13 mouse cellular contexts compared by ENCODE assay signal in genomic region chr9:77758481-77758880, GRCm38 (mm10).
"Had no signal": no experiment of that assay in that cellular context is flagged by ENCODE, and none has a peak within 500 bp of the region (broad histone marks: within the 10 kb centered on the region; RNA-seq: fewer than 3 reads in every experiment).

No protein-coding gene starts in this region.

- H3K27me3 ChIP-seq: kidney, embryonic 15.5 days; lung, embryonic 15.5 days; midbrain, embryonic 12.5 days; neural tube, embryonic 13.5 days had no signal

- H3K4me2 ChIP-seq: kidney, embryonic 15.5 days; lung, embryonic 15.5 days; midbrain, embryonic 12.5 days; neural tube, embryonic 13.5 days had no signal

- H3K36me3 ChIP-seq: lung, embryonic 15.5 days had no signal

- H3K9ac ChIP-seq: kidney, embryonic 15.5 days; lung, embryonic 15.5 days; midbrain, embryonic 12.5 days; neural tube, embryonic 13.5 days had no signal

- DNase-seq: kidney, adult 2 months; kidney, postnatal 14 days; left cerebral cortex, postnatal 4 days; retina, postnatal 1 day; right cerebral cortex, postnatal 4 days; spleen, adult 18-20 months; thymus, adult 18-20 months; thymus, postnatal 14 days had no signal

- H3K4me3 ChIP-seq: kidney, embryonic 15.5 days; lung, embryonic 15.5 days; midbrain, embryonic 12.5 days; neural tube, embryonic 13.5 days had no signal

- ATAC-seq: midbrain, embryonic 16.5 days had no signal

- H3K27ac ChIP-seq: kidney, embryonic 15.5 days; lung, embryonic 15.5 days; midbrain, embryonic 12.5 days; neural tube, embryonic 13.5 days had no signal

- H3K9me3 ChIP-seq: kidney, embryonic 15.5 days; lung, embryonic 15.5 days; midbrain, embryonic 12.5 days; neural tube, embryonic 13.5 days had no signal
